Mouse (Mus musculus): Measurements from ENCODE around the gene Ccdc90b. TPM values are rescaled to one million over a fixed set of nuclear protein-coding genes. Genes with fewer than 3 reads are reported as not detected.

Gene Ccdc90b
- 9.9 TPM for total RNA-seq (2023)

DNA sequence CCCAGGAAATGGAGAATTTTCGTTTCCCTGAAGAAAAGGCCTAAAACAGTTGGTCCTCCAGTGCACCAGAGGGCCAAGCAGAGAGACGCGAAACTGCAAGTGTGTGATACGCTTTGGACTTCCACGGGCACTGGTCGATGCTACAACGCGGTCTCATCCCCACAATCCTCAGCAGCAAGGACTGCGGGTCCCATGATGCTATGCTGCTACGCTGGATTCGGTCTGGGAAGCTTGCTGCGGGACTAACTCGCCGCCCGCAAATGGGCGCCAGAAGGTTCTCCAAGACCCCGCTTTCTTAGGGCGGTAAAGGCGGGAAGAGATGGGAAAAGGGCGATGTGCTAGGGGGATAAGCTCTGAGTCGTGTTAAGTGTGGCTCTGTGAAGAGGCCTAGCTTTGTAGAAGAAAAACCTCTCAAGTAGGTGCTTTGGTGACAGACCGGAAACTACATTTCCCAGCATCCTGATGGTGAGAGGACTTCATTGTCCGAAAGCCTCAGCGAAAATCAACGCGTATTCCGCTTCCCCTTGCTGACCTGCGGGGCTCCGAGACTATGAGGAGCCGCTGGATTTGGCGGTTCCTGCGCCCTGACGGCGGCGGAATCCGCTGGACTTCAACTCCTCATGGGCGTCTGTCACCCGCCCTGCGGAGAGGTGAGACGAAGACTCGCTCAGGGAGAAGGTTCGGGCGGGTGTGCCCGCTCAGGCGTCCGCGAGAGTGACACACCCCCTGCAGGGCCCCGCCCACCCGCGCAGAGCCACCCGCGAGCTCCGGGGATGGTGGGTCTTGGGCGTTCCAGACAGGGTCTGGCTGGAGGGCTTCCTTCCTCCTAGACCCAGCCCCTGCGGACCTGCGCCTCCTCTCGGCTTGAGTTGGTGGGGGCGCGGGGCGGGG, at the start of gene Ccdc90b:
Gene Ccdc90b (plus strand): TSS at position 164 of the 891 bp plus-strand sequence.

Other genes starting within 250 kb of the Ccdc90b start
- 0.33 TPM for gene Ankrd42, start 76.0 kb downstream of the Ccdc90b start, total RNA-seq (2023)
- 264 TPM for gene Pcf11, start 108.8 kb downstream of the Ccdc90b start, total RNA-seq (2023)
- gene Rab30, start 180.5 kb downstream of the Ccdc90b start, total RNA-seq (2023): 4.6 TPM